Mouse (Mus musculus): Measurements from ENCODE around the gene Stat3. TPM values are rescaled to one million over a fixed set of nuclear protein-coding genes. Genes with fewer than 3 reads are reported as not detected.

Gene Stat3
- polyA plus RNA-seq, 1 experiment from 2014 or later = 43.5 TPM

GRCm38 (mm10) chr11:100840866-100841265 is 98.5 kb downstream of the Stat3 start:
- 83% methylated on average over 12 of the region's 12 CpGs for WGBS
- H3K9me3 ChIP-seq (ENCODE audit: control insufficient read depth, low read depth, low read length) = 0 out of 2 replicates have a peak, but pooled peaks cover 4% of the 10 kb centered on the region
- no peaks in the 10 kb centered on the region for H3K4me1 ChIP-seq (ENCODE audit: control insufficient read depth, insufficient read depth, low read length)
- H3K4me3 ChIP-seq (ENCODE audit: low read depth, low read length) = no peak overlapping the region
- H3K36me3 ChIP-seq (ENCODE audit: control insufficient read depth, insufficient read depth, low read length) = no peaks in the 10 kb centered on the region
- H3K9ac ChIP-seq (replicated peaks; ENCODE audit: low read depth, low read length) = no peak overlapping the region
- H3K27ac ChIP-seq (ENCODE audit: low read length) = no peak overlapping the region
- ATAC-seq (ENCODE audit: insufficient number of reproducible peaks, insufficient read depth, low FRiP score, low read depth) = no peak
- H3K27me3 ChIP-seq (ENCODE audit: control insufficient read depth, insufficient read depth, low read length) = no peaks in the 10 kb centered on the region
- no peak overlapping the region for H3K4me2 ChIP-seq (replicated peaks; ENCODE audit: low read depth, low read length)

- Histone ChIP-seq H3K36me3 (ENCODE audit: control insufficient read depth, insufficient read depth, low read length) (no peaks in the 10 kb centered on the region), H3K27ac (ENCODE audit: low read length) (no peak overlapping the region), H3K4me3 (ENCODE audit: low read depth, low read length) (no peak overlapping the region), H3K9me3 (ENCODE audit: control insufficient read depth, low read depth, low read length) (0 out of 2 replicates have a peak, but pooled peaks cover 4% of the 10 kb centered on the region), H3K27me3 (ENCODE audit: control insufficient read depth, insufficient read depth, low read length) (no peaks in the 10 kb centered on the region), H3K4me1 (ENCODE audit: control insufficient read depth, insufficient read depth, low read length) (no peaks in the 10 kb centered on the region), H3K9ac (replicated peaks; ENCODE audit: low read depth, low read length) (no peak overlapping the region), H3K4me2 (replicated peaks; ENCODE audit: low read depth, low read length) (no peak overlapping the region)
- ATAC-seq (ENCODE audit: insufficient number of reproducible peaks, insufficient read depth, low FRiP score, low read depth) = no peak
- 63% methylated on average over 8 of the region's 8 CpGs for WGBS
Measured at GRCm38 (mm10) chr11:100839523-100839922, 99.8 kb downstream of the Stat3 start.

- Histone ChIP-seq H3K4me2 (replicated peaks; ENCODE audit: low read depth, low read length) (no peak overlapping the region), H3K36me3 (ENCODE audit: control insufficient read depth, insufficient read depth, low read length) (no peaks in the 10 kb centered on the region), H3K4me1 (ENCODE audit: control insufficient read depth, insufficient read depth, low read length) (no peaks in the 10 kb centered on the region), H3K9ac (replicated peaks; ENCODE audit: low read depth, low read length) (no peak overlapping the region), H3K4me3 (ENCODE audit: low read depth, low read length) (no peak overlapping the region), H3K27me3 (ENCODE audit: control insufficient read depth, insufficient read depth, low read length) (no peaks in the 10 kb centered on the region), H3K9me3 (ENCODE audit: control insufficient read depth, low read depth, low read length) (0 out of 2 replicates have a peak, but pooled peaks cover 4% of the 10 kb centered on the region), H3K27ac (ENCODE audit: low read length) (no peak overlapping the region)
- ATAC-seq (ENCODE audit: insufficient number of reproducible peaks, insufficient read depth, low FRiP score, low read depth) = no peak
- WGBS = 92% methylated on average over 9 of the region's 9 CpGs
Measured at GRCm38 (mm10) chr11:100838894-100839293, 100.4 kb downstream of the Stat3 start.

GRCm38 (mm10) chr11:100836923-100837702 is 102.2 kb downstream of the Stat3 start:
- Histone ChIP-seq H3K36me3 (ENCODE audit: control insufficient read depth, insufficient read depth, low read length) (no peaks in the 10 kb centered on the region), H3K4me1 (ENCODE audit: control insufficient read depth, insufficient read depth, low read length) (no peaks in the 10 kb centered on the region), H3K27me3 (ENCODE audit: control insufficient read depth, insufficient read depth, low read length) (no peaks in the 10 kb centered on the region), H3K9ac (replicated peaks; ENCODE audit: low read depth, low read length) (no peak overlapping the region), H3K4me3 (ENCODE audit: low read depth, low read length) (no peak overlapping the region), H3K27ac (ENCODE audit: low read length) (no peak overlapping the region), H3K4me2 (replicated peaks; ENCODE audit: low read depth, low read length) (no peak overlapping the region), H3K9me3 (ENCODE audit: control insufficient read depth, low read depth, low read length) (0 out of 2 replicates have a peak, but pooled peaks cover 4% of the 10 kb centered on the region)
- no peak for ATAC-seq (ENCODE audit: insufficient number of reproducible peaks, insufficient read depth, low FRiP score, low read depth)
- WGBS = 63% methylated on average over 9 of the region's 9 CpGs

Other genes starting within 250 kb of the Stat3 start
- gene Zfp385c, start 247.1 kb downstream of the Stat3 start, polyA plus RNA-seq (2014; fragmentation: Nextera tagmentation; extraction: Ambion mirVana) = 0.22 TPM in 1 of 2 replicates, not detected in the other
- 1.8 and 3.4 TPM in 2 replicates for gene Dhx58, start 235.3 kb downstream of the Stat3 start, polyA plus RNA-seq (2014; fragmentation: Nextera tagmentation; extraction: Ambion mirVana)
- 50.7 and 51.7 TPM in 2 replicates for gene Kat2a, start 227.1 kb downstream of the Stat3 start, polyA plus RNA-seq (2014; fragmentation: Nextera tagmentation; extraction: Ambion mirVana)
- 0.41 and 0.56 TPM in 2 replicates for gene Hspb9, start 225.7 kb downstream of the Stat3 start, polyA plus RNA-seq (2014; fragmentation: Nextera tagmentation; extraction: Ambion mirVana)
- gene Rab5c, start 201.3 kb downstream of the Stat3 start, polyA plus RNA-seq (2014; fragmentation: Nextera tagmentation; extraction: Ambion mirVana) = 55.5 and 65.7 TPM in 2 replicates
- 0.25 and 0.48 TPM in 2 replicates for gene Kcnh4, start 179.6 kb downstream of the Stat3 start, polyA plus RNA-seq (2014; fragmentation: Nextera tagmentation; extraction: Ambion mirVana)
- gene Hcrt, start 176.6 kb downstream of the Stat3 start, polyA plus RNA-seq (2014; fragmentation: Nextera tagmentation; extraction: Ambion mirVana) = not detected in 2 replicates
- gene Ghdc, start 168.6 kb downstream of the Stat3 start, polyA plus RNA-seq (2014; fragmentation: Nextera tagmentation; extraction: Ambion mirVana) = 3.3 and 3.8 TPM in 2 replicates
- gene Stat5b, start 88.8 kb downstream of the Stat3 start, polyA plus RNA-seq (2014; fragmentation: Nextera tagmentation; extraction: Ambion mirVana) = 24.6 and 26.8 TPM in 2 replicates
- 7.3 and 8.3 TPM in 2 replicates for gene Stat5a, start 80.2 kb downstream of the Stat3 start, polyA plus RNA-seq (2014; fragmentation: Nextera tagmentation; extraction: Ambion mirVana)
- 136 and 158 TPM in 2 replicates for gene Cavin1, start 31.3 kb upstream of the Stat3 start, polyA plus RNA-seq (2014; fragmentation: Nextera tagmentation; extraction: Ambion mirVana)
- gene Atp6v0a1, start 69.9 kb upstream of the Stat3 start, polyA plus RNA-seq (2014; fragmentation: Nextera tagmentation; extraction: Ambion mirVana) = 38.4 and 42.0 TPM in 2 replicates
- 11.2 and 14.2 TPM in 2 replicates for gene Naglu, start 130.5 kb upstream of the Stat3 start, polyA plus RNA-seq (2014; fragmentation: Nextera tagmentation; extraction: Ambion mirVana)
- gene Hsd17b1, start 138.9 kb upstream of the Stat3 start, polyA plus RNA-seq (2014; fragmentation: Nextera tagmentation; extraction: Ambion mirVana) = not detected in 2 replicates
- gene Coasy, start 143.0 kb upstream of the Stat3 start, polyA plus RNA-seq (2014; fragmentation: Nextera tagmentation; extraction: Ambion mirVana) = 37.9 and 41.3 TPM in 2 replicates
- 36.7 and 46.0 TPM in 2 replicates for gene Mlx, start 147.7 kb upstream of the Stat3 start, polyA plus RNA-seq (2014; fragmentation: Nextera tagmentation; extraction: Ambion mirVana)
- gene Psmc3ip, start 155.9 kb upstream of the Stat3 start, polyA plus RNA-seq (2014; fragmentation: Nextera tagmentation; extraction: Ambion mirVana) = 29.7 and 36.4 TPM in 2 replicates
- gene Retreg3, start 180.4 kb upstream of the Stat3 start, polyA plus RNA-seq (2014; fragmentation: Nextera tagmentation; extraction: Ambion mirVana) = 8.0 and 9.1 TPM in 2 replicates
- 70.5 and 70.9 TPM in 2 replicates for gene Tubg1, start 180.4 kb upstream of the Stat3 start, polyA plus RNA-seq (2014; fragmentation: Nextera tagmentation; extraction: Ambion mirVana)
- 3.6 and 4.5 TPM in 2 replicates for gene Tubg2, start 216.4 kb upstream of the Stat3 start, polyA plus RNA-seq (2014; fragmentation: Nextera tagmentation; extraction: Ambion mirVana)
- gene Cntnap1, start 231.0 kb upstream of the Stat3 start, polyA plus RNA-seq (2014; fragmentation: Nextera tagmentation; extraction: Ambion mirVana) = 2.1 and 2.2 TPM in 2 replicates
- gene Plekhh3, start 231.8 kb upstream of the Stat3 start, polyA plus RNA-seq (2014; fragmentation: Nextera tagmentation; extraction: Ambion mirVana) = 25.6 and 26.0 TPM in 2 replicates
- gene Ccr10, start 235.9 kb upstream of the Stat3 start, polyA plus RNA-seq (2014; fragmentation: Nextera tagmentation; extraction: Ambion mirVana) = 0.14 and 0.33 TPM in 2 replicates

Data from stomach, embryonic 14.5 days (tissue).